ENCODE assay signal across 18 mouse cellular contexts in genomic region chr10:99336091-99336490, GRCm38 (mm10).
DNase-seq lines count a peak whose midpoint lies in the region; ATAC-seq lines count a peak whose summit lies in the region.
"Had no signal": no experiment of that assay in that cellular context is flagged by ENCODE, and none has a peak within 500 bp of the region (broad histone marks: within the 10 kb centered on the region; RNA-seq: fewer than 3 reads in every experiment).

No protein-coding gene starts in this region.

- H3K4me2 ChIP-seq in heart, embryonic 13.5 days, result no peak overlapping the region
- no peak overlapping the region for H3K4me2 ChIP-seq in kidney, embryonic 16.5 days (replicated peaks; ENCODE audit: low read depth, low read length)
- H3K4me2 ChIP-seq: liver, embryonic 12.5 days; lung, embryonic 15.5 days; midbrain, embryonic 15.5 days had no signal

- no peak overlapping the region for H3K9ac ChIP-seq in heart, embryonic 13.5 days
- H3K9ac ChIP-seq in kidney, embryonic 16.5 days (replicated peaks; ENCODE audit: low read length), result no peak overlapping the region
- H3K9ac ChIP-seq: forebrain, postnatal 0 days; liver, embryonic 12.5 days; lung, embryonic 15.5 days; midbrain, embryonic 15.5 days had no signal

- H3K4me1 ChIP-seq in heart, embryonic 13.5 days, result peaks cover 3% of the 10 kb centered on the region; the same call in 1 of the 2 replicates
- H3K4me1 ChIP-seq in kidney, embryonic 16.5 days (ENCODE audit: insufficient read depth, low read length), result no peaks in the 10 kb centered on the region
- H3K4me1 ChIP-seq: liver, embryonic 12.5 days; lung, embryonic 15.5 days; midbrain, embryonic 15.5 days had no signal

- DNase-seq in heart, adult 9 months (ENCODE audit: low spot score in 2 of 2), result no peak
- DNase-seq in kidney, adult 18-20 months, result peak; percentile 14
- DNase-seq in adrenal gland, postnatal 10 days, result peak; percentile 49
- DNase-seq in kidney, postnatal 14 days, result peak; percentile 32
- DNase-seq in urinary bladder, postnatal 4 days (ENCODE audit: low spot score in 2 of 2), result no peak
- DNase-seq: B cell, adult 2 months; cerebellum, adult 2 months; forebrain, postnatal 0 days; gastrocnemius, adult 2 months; layer of hippocampus, adult 9-11 months; thymus, postnatal 4 days had no signal

- H3K9me3 ChIP-seq in heart, embryonic 13.5 days, result no peaks in the 10 kb centered on the region
- H3K9me3 ChIP-seq in kidney, embryonic 16.5 days (ENCODE audit: low read length), result no peaks in the 10 kb centered on the region
- H3K9me3 ChIP-seq: liver, embryonic 12.5 days; lung, embryonic 15.5 days; midbrain, embryonic 15.5 days had no signal

- H3K27ac ChIP-seq in heart, embryonic 13.5 days (replicated peaks), result peak overlapping the region; percentile 70
- H3K27ac ChIP-seq in kidney, embryonic 16.5 days (ENCODE audit: low read length), result no peak overlapping the region
- H3K27ac ChIP-seq: gastrocnemius, adult 2 months; liver, embryonic 12.5 days; lung, embryonic 15.5 days; midbrain, embryonic 15.5 days had no signal

- no peaks in the 10 kb centered on the region for H3K27me3 ChIP-seq in heart, embryonic 13.5 days (replicated peaks)
- H3K27me3 ChIP-seq in kidney, embryonic 16.5 days (ENCODE audit: insufficient read depth, low read length), result no peaks in the 10 kb centered on the region
- H3K27me3 ChIP-seq: liver, embryonic 12.5 days; lung, embryonic 15.5 days; midbrain, embryonic 15.5 days had no signal

- H3K36me3 ChIP-seq in heart, embryonic 13.5 days, result no peaks in the 10 kb centered on the region
- H3K36me3 ChIP-seq in kidney, embryonic 16.5 days (ENCODE audit: insufficient read depth, low read length), result no peaks in the 10 kb centered on the region
- H3K36me3 ChIP-seq: liver, embryonic 12.5 days; lung, embryonic 15.5 days; midbrain, embryonic 15.5 days had no signal

- WGBS in heart, embryonic 13.5 days, result 34% methylated on average over 4 of the region's 4 CpGs
- WGBS in kidney, embryonic 16.5 days, result 59% methylated on average over 4 of the region's 4 CpGs

- no peak overlapping the region for H3K4me3 ChIP-seq in heart, embryonic 13.5 days
- no peak overlapping the region for H3K4me3 ChIP-seq in kidney, embryonic 16.5 days (ENCODE audit: low read length)
- H3K4me3 ChIP-seq: gastrocnemius, adult 2 months; liver, embryonic 12.5 days; lung, embryonic 15.5 days; midbrain, embryonic 15.5 days had no signal

- no peak; the same call in 1 of the 2 replicates for ATAC-seq in heart, embryonic 13.5 days (ENCODE audit: extremely low read depth, insufficient number of reproducible peaks, low FRiP score, low TSS enrichment)
- no peak for ATAC-seq in kidney, embryonic 16.5 days (ENCODE audit: low FRiP score, low TSS enrichment)
- ATAC-seq: forebrain, postnatal 0 days; hindbrain, embryonic 16.5 days; intestine, postnatal 0 days; liver, embryonic 12.5 days; midbrain, embryonic 15.5 days had no signal

Comparison
In these comparisons a context has a peak if more than half of its experiments do, and no peak if none do; other contexts are left out.
1. DNase-seq: peak in kidney, adult 18-20 months (single experiment), adrenal gland, postnatal 10 days (single experiment) and kidney, postnatal 14 days (single experiment); none in heart, adult 9 months (0 of 2) and urinary bladder, postnatal 4 days (0 of 2).